Comparison of ENCODE assay signal across 18 mouse cellular contexts in genomic region chr13:84570206-84570605, GRCm38 (mm10).
DNase-seq lines count a peak whose midpoint lies in the region; ATAC-seq lines count a peak whose summit lies in the region.
"Had no signal": no experiment of that assay in that cellular context is flagged by ENCODE, and none has a peak within 500 bp of the region (broad histone marks: within the 10 kb centered on the region; RNA-seq: fewer than 3 reads in every experiment).

No protein-coding gene starts in this region.

- no peaks in the 10 kb centered on the region for H3K27me3 ChIP-seq in hindbrain, embryonic 15.5 days
- H3K27me3 ChIP-seq: embryonic facial prominence, embryonic 12.5 days; heart, embryonic 12.5 days; liver, embryonic 15.5 days; megakaryocyte, embryonic 14.5 days had no signal

- 38% methylated on average over 2 of the region's 2 CpGs for WGBS in hindbrain, embryonic 15.5 days

- H3K27ac ChIP-seq in hindbrain, embryonic 15.5 days (replicated peaks) = peak overlapping the region; percentile 67
- H3K27ac ChIP-seq: embryonic facial prominence, embryonic 12.5 days; liver, embryonic 15.5 days had no signal

- H3K9me3 ChIP-seq in hindbrain, embryonic 15.5 days = no peaks in the 10 kb centered on the region
- H3K9me3 ChIP-seq: embryonic facial prominence, embryonic 12.5 days; heart, embryonic 12.5 days; liver, embryonic 15.5 days; megakaryocyte, embryonic 14.5 days had no signal

- no peak overlapping the region for H3K9ac ChIP-seq in hindbrain, embryonic 15.5 days
- H3K9ac ChIP-seq: embryonic facial prominence, embryonic 12.5 days; heart, embryonic 12.5 days; liver, embryonic 15.5 days had no signal

- H3K4me1 ChIP-seq in hindbrain, embryonic 15.5 days (replicated peaks) = peaks cover 24% of the 10 kb centered on the region
- H3K4me1 ChIP-seq: embryonic facial prominence, embryonic 12.5 days; heart, embryonic 12.5 days; liver, embryonic 15.5 days; megakaryocyte, embryonic 14.5 days had no signal

- peak; percentile 41 to 52 for DNase-seq in cerebellum, postnatal 14 days
- peak; percentile 22 for DNase-seq in right cerebral cortex, postnatal 4 days
- DNase-seq in right cerebral cortex, adult 2 months (ENCODE audit: low spot score in 2 of 2) = no peak
- DNase-seq in urinary bladder, postnatal 10 days (ENCODE audit: low spot score) = no peak
- no peak for DNase-seq in natural killer cell, adult 2 months (ENCODE audit: low spot score in 2 of 2)
- no peak for DNase-seq in heart, postnatal 4 days
- DNase-seq: cerebellum, adult 11 months; kidney, postnatal 10 days; layer of hippocampus, adult 9-11 months; lung, postnatal 14 days; thymus, postnatal 25 days had no signal

- no peak for ATAC-seq in cerebellum, adult (ENCODE audit: insufficient number of reproducible peaks, low FRiP score, low TSS enrichment)
- ATAC-seq in hindbrain, embryonic 15.5 days (ENCODE audit: low FRiP score, low read depth) = no peak
- ATAC-seq: intestine, postnatal 0 days had no signal

- no peaks in the 10 kb centered on the region for H3K36me3 ChIP-seq in hindbrain, embryonic 15.5 days
- H3K36me3 ChIP-seq: embryonic facial prominence, embryonic 12.5 days; heart, embryonic 12.5 days; liver, embryonic 15.5 days had no signal

- no peak overlapping the region for H3K4me2 ChIP-seq in hindbrain, embryonic 15.5 days
- H3K4me2 ChIP-seq: embryonic facial prominence, embryonic 12.5 days; heart, embryonic 12.5 days; liver, embryonic 15.5 days had no signal

- no peak overlapping the region for H3K4me3 ChIP-seq in hindbrain, embryonic 15.5 days
- H3K4me3 ChIP-seq: embryonic facial prominence, embryonic 12.5 days; heart, embryonic 12.5 days; liver, embryonic 15.5 days; megakaryocyte, embryonic 14.5 days had no signal

Comparison
In these comparisons a context has a peak if more than half of its experiments do, and no peak if none do; other contexts are left out.
1. DNase-seq: peak in cerebellum, postnatal 14 days (2 of 2) and right cerebral cortex, postnatal 4 days (single experiment); none in right cerebral cortex, adult 2 months (0 of 2), urinary bladder, postnatal 10 days (single experiment), natural killer cell, adult 2 months (0 of 2) and heart, postnatal 4 days (single experiment).